Mouse (Mus musculus) liver, postnatal 0 days (tissue): ENCODE results near the gene Sh3bp4. TPM values are rescaled to one million over a fixed set of nuclear protein-coding genes. Genes with fewer than 3 reads are reported as not detected.
A peak's percentile ranks its signal among the peaks of the same experiment; 100 is the strongest.

Source experiments
- ATAC-seq: fragments of 200-750 bp; cut with Nextera tagmentation; 2 replicates; pipeline ENCODE4 v1.8.0; 2017; ENCODE audit warnings: mild to moderate bottlenecking, moderate library complexity
- DNase-seq: peaks from one replicate; pipeline ENCODE4 v3.0.0-alpha.2; 2016
- H3K27ac ChIP-seq: fragments of 300-500 bp; sonication (generic); 2 replicates; pipeline ENCODE4 v1.5.1; 2014; ENCODE audit warnings: antibody characterized with exemption, moderate library complexity, mild to moderate bottlenecking, low read depth
- H3K27me3 ChIP-seq: fragments of 300-500 bp; sonication (generic); 2 replicates; pipeline ENCODE4 v1.6.1; 2014; ENCODE audit warnings: low read length, control low read depth, mixed read lengths; ENCODE audit not compliant: insufficient read depth
- H3K36me3 ChIP-seq: fragments of 300-500 bp; sonication (generic); replicated peaks from 2 replicates; pipeline ENCODE4 v1.6.1; 2014; ENCODE audit warnings: mild to moderate bottlenecking, control low read depth, low read length, moderate library complexity, mixed read lengths; ENCODE audit not compliant: insufficient read depth
- H3K4me1 ChIP-seq: fragments of 300-500 bp; sonication (generic); 2 replicates; pipeline ENCODE4 v1.6.1; 2014; ENCODE audit warnings: antibody characterized with exemption, mild to moderate bottlenecking, control low read depth; ENCODE audit not compliant: insufficient read depth
- H3K4me2 ChIP-seq: fragments of 300-500 bp; sonication (generic); 2 replicates; pipeline ENCODE4 v1.6.1; 2014; ENCODE audit warnings: low read depth, mild to moderate bottlenecking, low read length, moderate library complexity, mixed read lengths
- H3K4me3 ChIP-seq: fragments of 300-500 bp; sonication (generic); 2 replicates; pipeline ENCODE4 v1.5.1; 2014; ENCODE audit warnings: low read depth, low read length
- H3K9ac ChIP-seq: fragments of 300-500 bp; sonication (generic); replicated peaks from 2 replicates; pipeline ENCODE4 v1.6.1; 2014; ENCODE audit warnings: mild to moderate bottlenecking, moderate library complexity
- H3K9me3 ChIP-seq: fragments of 300-500 bp; sonication (generic); 2 replicates; pipeline ENCODE4 v1.6.1; 2016; ENCODE audit warnings: mild to moderate bottlenecking, control low read depth, low read length, mixed read lengths
- CTCF ChIP-seq: sonication (generic); IDR thresholded peaks from 2 replicates; pipeline ENCODE4 v1.5.1; 2016; ENCODE audit warnings: antibody characterized with exemption, low read depth
- EP300 ChIP-seq: IDR thresholded peaks from 2 replicates; pipeline ENCODE4 v1.6.1; 2016; ENCODE audit warnings: antibody characterized with exemption, low read depth, mild to moderate bottlenecking
- WGBS: fragments of 180-500 bp; shearing (Covaris S2); extraction: QIAGEN DNeasy Blood & Tissue Kit; methylation state at CpG from one replicate; pipeline ENCODE4 v1.1.7; 2014; ENCODE audit not compliant: insufficient replicate concordance; 5-methylcytosine and 5-hydroxymethylcytosine counted together
- polyA plus RNA-seq: library from polyadenylated mRNA; unstranded; fragments of >200 nt; fragmentation: Nextera tagmentation; extraction: Ambion mirVana; gene quantifications from 2 replicates; pipeline ENCODE4 v1.2.1, GENCODE M21; 2015

Gene Sh3bp4
- polyA plus RNA-seq, 1 experiment from 2014 or later: 0.60 TPM

DNA sequence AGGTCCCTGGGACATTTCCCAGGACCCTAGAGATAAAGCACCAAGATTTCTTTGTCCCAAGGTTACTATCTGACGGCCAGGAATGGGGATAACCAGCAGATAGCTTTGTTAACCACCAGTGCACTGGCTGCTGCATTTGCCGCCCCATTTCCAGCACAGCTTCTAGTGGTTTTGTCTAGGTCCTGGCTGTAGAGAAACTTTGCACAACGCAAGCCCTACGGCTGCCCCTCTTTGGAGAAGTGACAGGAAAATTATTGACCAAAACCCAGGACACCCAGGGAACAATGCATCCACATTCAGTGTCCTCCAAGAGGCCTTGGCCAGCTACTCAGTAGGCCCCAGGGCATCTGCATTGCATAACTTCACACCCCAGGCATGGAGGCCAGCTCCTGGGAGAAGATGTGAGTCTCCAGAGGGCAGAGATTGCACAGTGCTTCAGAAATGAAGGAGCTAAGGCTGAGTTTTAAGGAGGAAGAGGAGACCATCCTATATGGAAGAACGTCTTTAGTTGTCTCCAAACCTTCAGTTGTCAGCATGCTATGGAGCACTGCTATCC, 3.2 kb downstream of the Sh3bp4 start:
- Histone ChIP-seq H3K9ac (no peak overlapping the region), H3K27ac (no peak overlapping the region), H3K9me3 (no peaks in the 10 kb centered on the region), H3K4me3 (no peak overlapping the region), H3K36me3 (no peaks in the 10 kb centered on the region), H3K27me3 (peaks cover 13% of the 10 kb centered on the region; the same call in 1 of the 2 replicates), H3K4me1 (peaks cover 7% of the 10 kb centered on the region), H3K4me2 (no peak overlapping the region)
- no peak for TF ChIP-seq CTCF
- TF ChIP-seq EP300: no peak
- 71% methylated on average over 5 of the region's 5 CpGs for WGBS
- ATAC-seq: no peak
- DNase-seq: no peak

DNA sequence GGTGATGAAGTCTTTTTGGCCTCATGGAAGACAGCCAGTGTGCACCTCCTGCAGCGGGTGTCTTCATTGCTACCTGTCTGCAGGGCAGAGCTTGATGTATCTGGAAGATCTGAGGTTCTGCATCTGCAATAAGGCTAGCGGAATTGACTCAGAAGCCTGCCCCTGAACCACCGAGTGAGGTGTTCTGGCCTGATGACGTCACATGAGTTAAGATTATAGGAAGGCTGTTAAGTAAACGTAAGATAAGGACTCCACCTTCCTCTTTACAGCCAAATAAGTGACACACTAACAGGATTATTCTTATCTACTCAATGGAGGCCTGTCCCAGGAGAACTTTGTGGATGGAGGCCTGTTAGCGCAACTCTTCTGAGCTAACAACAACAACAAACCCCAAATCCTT, 4.5 kb downstream of the Sh3bp4 start:
- WGBS: 49% methylated on average over 6 of the region's 6 CpGs
- TF ChIP-seq CTCF (no peak), EP300 (no peak)
- peaks cover 3% of the 10 kb centered on the region for H3K4me1 ChIP-seq
- no peak for ATAC-seq
- H3K9me3 ChIP-seq: no peaks in the 10 kb centered on the region
- no peak overlapping the region for H3K9ac ChIP-seq
- H3K4me3 ChIP-seq: no peak overlapping the region
- no peaks in the 10 kb centered on the region for H3K36me3 ChIP-seq
- no peak overlapping the region for H3K27ac ChIP-seq
- DNase-seq: no peak
- H3K27me3 ChIP-seq: peaks cover 13% of the 10 kb centered on the region; the same call in 1 of the 2 replicates
- no peak overlapping the region for H3K4me2 ChIP-seq

DNA sequence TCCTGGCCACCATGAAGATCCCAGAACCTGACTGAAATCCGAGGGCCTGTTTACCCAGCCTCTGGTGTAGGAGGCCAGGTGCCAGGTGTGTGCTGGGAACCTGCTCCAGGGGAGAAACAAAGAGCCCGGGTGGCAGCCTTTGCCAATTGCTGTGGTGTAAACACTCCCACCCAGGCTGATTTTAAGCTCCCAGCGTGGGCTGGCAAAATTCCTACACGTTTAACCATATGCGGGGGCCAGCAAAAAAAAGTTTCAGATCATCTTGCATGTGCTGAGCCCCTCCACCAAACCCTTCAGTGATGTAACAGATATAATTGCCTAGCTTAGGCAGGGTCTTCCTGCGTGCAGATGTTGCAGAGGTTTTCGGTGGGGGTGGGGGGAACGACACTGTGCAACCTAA, 4.9 kb downstream of the Sh3bp4 start:
- H3K27me3 ChIP-seq: peaks cover 13% of the 10 kb centered on the region; the same call in 1 of the 2 replicates
- 63% methylated on average over 8 of the region's 8 CpGs for WGBS
- H3K27ac ChIP-seq: no peak overlapping the region
- no peak overlapping the region for H3K4me2 ChIP-seq
- TF ChIP-seq CTCF: no peak
- no peak overlapping the region for H3K9ac ChIP-seq
- no peaks in the 10 kb centered on the region for H3K9me3 ChIP-seq
- no peak for DNase-seq
- H3K36me3 ChIP-seq: no peaks in the 10 kb centered on the region
- ATAC-seq: no peak
- H3K4me1 ChIP-seq: peaks cover 3% of the 10 kb centered on the region
- H3K4me3 ChIP-seq: no peak overlapping the region

DNA sequence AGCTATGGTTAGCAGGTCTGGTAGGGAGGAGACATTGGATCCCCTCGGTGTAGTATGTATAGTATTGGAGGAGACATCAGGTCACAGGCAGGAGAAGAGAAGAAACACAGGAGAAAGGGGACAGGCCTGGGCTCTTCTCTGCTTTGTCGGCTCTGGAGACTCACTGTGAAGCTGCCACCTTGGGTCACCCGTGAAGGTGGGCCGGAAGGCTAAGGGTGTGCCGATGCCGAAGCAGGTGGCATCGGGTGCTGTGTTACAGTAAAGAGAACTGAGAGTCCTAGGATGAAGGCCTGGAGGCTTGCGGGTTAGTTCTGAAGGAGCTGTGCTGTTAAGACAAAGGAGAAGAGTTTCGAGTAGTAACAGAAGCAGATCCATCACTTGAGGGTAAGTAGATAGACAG, 6.6 kb downstream of the Sh3bp4 start:
- no peak for TF ChIP-seq CTCF
- TF ChIP-seq EP300: no peak
- Histone ChIP-seq H3K4me1 (peaks cover 3% of the 10 kb centered on the region), H3K27ac (no peak overlapping the region), H3K4me2 (no peak overlapping the region), H3K27me3 (peaks cover 3% of the 10 kb centered on the region; the same call in 1 of the 2 replicates), H3K36me3 (no peaks in the 10 kb centered on the region), H3K9ac (no peak overlapping the region), H3K4me3 (no peak overlapping the region), H3K9me3 (no peaks in the 10 kb centered on the region)
- no peak for ATAC-seq
- 83% methylated on average over 9 of the region's 9 CpGs for WGBS
- no peak for DNase-seq

DNA sequence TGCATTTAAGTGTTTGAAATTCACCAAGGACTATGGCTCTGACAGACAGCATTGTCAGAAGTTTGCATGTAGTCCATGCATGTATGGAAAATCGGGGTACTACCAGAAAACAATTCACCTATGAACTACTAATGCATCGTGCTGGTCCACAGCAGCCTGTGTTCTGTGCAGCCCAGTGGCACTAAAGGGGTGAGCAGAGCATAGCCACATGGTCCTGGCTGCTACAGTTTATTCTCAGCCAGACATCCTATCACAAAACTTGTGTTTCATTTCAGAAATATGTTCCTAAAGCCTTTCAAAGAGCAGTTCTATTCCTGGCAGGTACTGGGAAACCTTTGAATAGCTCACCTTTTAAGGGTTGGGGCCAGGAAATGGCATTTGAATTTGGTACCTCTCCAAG, 8.0 kb downstream of the Sh3bp4 start:
- Histone ChIP-seq H3K4me2 (no peak overlapping the region), H3K36me3 (no peaks in the 10 kb centered on the region), H3K4me3 (no peak overlapping the region), H3K27ac (no peak overlapping the region), H3K27me3 (no peaks in the 10 kb centered on the region), H3K9ac (no peak overlapping the region), H3K4me1 (peaks cover 3% of the 10 kb centered on the region), H3K9me3 (no peaks in the 10 kb centered on the region)
- ATAC-seq (no peak), DNase-seq (no peak)
- 61% methylated on average over 2 of the region's 2 CpGs for WGBS
- TF ChIP-seq CTCF: no peak
- TF ChIP-seq EP300: no peak

DNA sequence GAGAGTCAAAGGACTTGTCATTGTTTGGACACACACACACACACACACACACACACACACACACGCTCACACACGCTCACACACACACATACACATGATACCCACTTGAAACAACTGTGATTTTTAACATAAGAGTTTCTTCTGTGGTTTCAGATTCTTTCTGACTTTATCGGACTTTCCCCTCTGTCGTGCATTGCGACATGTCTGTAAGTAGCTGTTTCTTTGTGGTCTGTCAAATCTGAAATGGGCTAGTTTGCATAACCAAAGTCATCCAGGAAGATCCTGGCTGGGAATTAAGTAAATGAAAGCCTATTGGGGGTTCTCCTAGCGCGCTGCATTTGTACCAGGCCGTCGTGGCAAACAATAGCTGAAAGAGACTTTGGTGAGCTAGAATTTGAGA, 8.5 kb downstream of the Sh3bp4 start:
- ATAC-seq: no peak
- 22% methylated on average over 9 of the region's 9 CpGs for WGBS
- no peak for DNase-seq
- TF ChIP-seq CTCF (no peak), EP300 (no peak)
- H3K27ac ChIP-seq: no peak overlapping the region
- peaks cover 3% of the 10 kb centered on the region for H3K4me1 ChIP-seq
- peak overlapping the region; percentile 20; the same call in 1 of the 2 replicates for H3K4me2 ChIP-seq
- no peak overlapping the region for H3K9ac ChIP-seq
- H3K9me3 ChIP-seq: no peaks in the 10 kb centered on the region
- H3K27me3 ChIP-seq: no peaks in the 10 kb centered on the region
- no peaks in the 10 kb centered on the region for H3K36me3 ChIP-seq
- H3K4me3 ChIP-seq: no peak overlapping the region

DNA sequence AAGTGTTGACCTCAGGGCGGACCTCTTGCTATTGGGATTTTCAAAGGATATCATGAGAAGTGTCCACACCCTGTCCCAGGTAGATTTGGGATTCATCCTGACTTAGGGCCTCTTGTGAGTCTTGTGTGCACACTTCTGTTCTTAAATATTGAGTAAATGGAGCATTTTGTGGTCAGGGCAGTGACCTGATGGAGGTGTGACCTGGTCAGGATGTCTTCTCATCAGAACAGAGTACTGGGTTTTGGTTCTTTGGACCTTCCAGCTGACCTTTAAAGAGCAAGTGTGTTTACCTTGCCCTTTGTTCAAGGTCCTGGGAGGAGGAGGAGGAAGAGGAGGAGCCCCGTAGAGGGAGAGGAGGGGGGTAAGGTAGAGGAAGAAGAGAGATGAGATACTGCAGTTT, 9.0 kb downstream of the Sh3bp4 start:
- Histone ChIP-seq H3K9me3 (no peaks in the 10 kb centered on the region), H3K9ac (no peak overlapping the region), H3K36me3 (no peaks in the 10 kb centered on the region), H3K4me3 (no peak overlapping the region), H3K4me1 (peaks cover 3% of the 10 kb centered on the region), H3K27me3 (no peaks in the 10 kb centered on the region), H3K27ac (no peak overlapping the region), H3K4me2 (0 out of 2 replicates have a peak overlapping the region, but pooled peaks have one; percentile 20)
- DNase-seq (no peak), ATAC-seq (no peak)
- WGBS: 48% methylated on average over 2 of the region's 2 CpGs
- no peak for TF ChIP-seq EP300
- no peak for TF ChIP-seq CTCF
